Comparison of ENCODE assay signal across 18 mouse cellular contexts in the genomic region with DNA sequence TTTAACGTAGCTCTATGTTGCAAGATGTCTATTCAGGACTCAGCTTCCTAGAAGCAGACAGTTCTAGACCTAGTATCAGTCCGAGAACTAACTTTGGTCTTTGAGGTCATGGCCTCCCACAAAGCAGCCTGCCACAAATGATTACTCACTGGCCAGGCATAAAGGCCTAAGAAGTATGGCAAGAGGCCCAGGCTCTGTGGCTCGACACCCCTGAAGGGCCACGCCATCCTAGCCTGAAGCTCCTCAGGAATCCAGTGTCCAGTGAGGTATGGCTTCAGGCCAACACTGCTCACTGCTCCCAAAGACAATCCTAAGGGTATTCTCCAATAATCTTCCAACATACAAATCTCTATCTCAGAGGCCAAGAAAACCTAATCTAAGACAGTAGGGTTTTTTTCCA. TPM values are rescaled to one million over a fixed set of nuclear protein-coding genes. Genes with fewer than 3 reads are reported as not detected.
DNase-seq lines count a peak whose midpoint lies in the region; ATAC-seq and TF ChIP-seq lines count a peak whose summit lies in the region.
"Had no signal": no experiment of that assay in that cellular context is flagged by ENCODE, and none has a peak within 500 bp of the region (broad histone marks: within the 10 kb centered on the region; RNA-seq: fewer than 3 reads in every experiment).

No protein-coding gene starts in this region.

- no peak overlapping the region for H3K9ac ChIP-seq in heart, embryonic 12.5 days
- H3K9ac ChIP-seq in liver, postnatal 0 days (replicated peaks), result no peak overlapping the region
- H3K9ac ChIP-seq: embryonic facial prominence, embryonic 13.5 days; forebrain, embryonic 12.5 days; heart, embryonic 15.5 days; midbrain, embryonic 15.5 days; stomach, embryonic 15.5 days had no signal

- peaks cover 6% of the 10 kb centered on the region for H3K79me2 ChIP-seq in C2C12 (ENCODE audit: control insufficient read depth, insufficient read depth)

- no peak overlapping the region for H3ac ChIP-seq in C2C12 (ENCODE audit: control insufficient read depth, insufficient read length, low read depth)

- H3K36me3 ChIP-seq in heart, embryonic 12.5 days, result peaks cover 49% of the 10 kb centered on the region
- peaks cover 79% of the 10 kb centered on the region for H3K36me3 ChIP-seq in C2C12 (ENCODE audit: control insufficient read depth, insufficient read depth)
- peaks cover 59% of the 10 kb centered on the region for H3K36me3 ChIP-seq in liver, postnatal 0 days (replicated peaks; ENCODE audit: insufficient read depth, low read length)

- peak; percentile 6 for DNase-seq in heart, adult 8-10 months (ENCODE audit: low spot score)
- DNase-seq in adrenal gland, adult 2 months, result peak; percentile 77
- DNase-seq in gastrocnemius, adult 8-10 months (ENCODE audit: low spot score in 2 of 2), result peak; percentile 5 to 18
- DNase-seq in liver, postnatal 0 days, result no peak
- no peak for DNase-seq in layer of hippocampus, adult 9-11 months
- DNase-seq: kidney, postnatal 10 days; liver; lung, adult 2 months had no signal

- WGBS in heart, embryonic 12.5 days, result 89% methylated on average over 4 of the region's 4 CpGs
- 87% methylated on average over 4 of the region's 4 CpGs for WGBS in liver, postnatal 0 days (ENCODE audit: insufficient replicate concordance)

- TF ChIP-seq CTCF in C2C12 (IDR thresholded peaks at IDR 0.05; ENCODE audit: control insufficient read depth, insufficient read depth, insufficient read length), result no peak
- TF ChIP-seq CTCF in liver, postnatal 0 days (IDR thresholded peaks at IDR 0.05; ENCODE audit: low read depth), result no peak

- H3K79me3 ChIP-seq in C2C12 (ENCODE audit: low read depth), result no peaks in the 10 kb centered on the region

- no peaks in the 10 kb centered on the region for H3K9me3 ChIP-seq in heart, embryonic 12.5 days (replicated peaks)
- no peaks in the 10 kb centered on the region for H3K9me3 ChIP-seq in liver, postnatal 0 days (ENCODE audit: low read length)
- H3K9me3 ChIP-seq: embryonic facial prominence, embryonic 13.5 days; forebrain, embryonic 12.5 days; heart, embryonic 15.5 days; midbrain, embryonic 15.5 days; stomach, embryonic 15.5 days had no signal

- no peak overlapping the region for H3K27ac ChIP-seq in heart, embryonic 12.5 days (ENCODE audit: poor library complexity, severe bottlenecking)
- H3K27ac ChIP-seq in liver, postnatal 0 days (ENCODE audit: low read depth), result no peak overlapping the region
- H3K27ac ChIP-seq: embryonic facial prominence, embryonic 13.5 days; forebrain, embryonic 12.5 days; heart, embryonic 15.5 days; midbrain, embryonic 15.5 days; stomach, embryonic 15.5 days had no signal

- ATAC-seq in heart, embryonic 12.5 days (ENCODE audit: insufficient number of reproducible peaks, low FRiP score), result no peak
- ATAC-seq in erythroid progenitor cell, adult 5-6 weeks (replicated peaks; ENCODE audit: low FRiP score, poor library complexity, severe bottlenecking), result no peak
- no peak for ATAC-seq in liver, postnatal 0 days
- ATAC-seq: intestine, embryonic 16.5 days; midbrain, embryonic 15.5 days had no signal

- H3K4me3 ChIP-seq in heart, embryonic 12.5 days, result no peak overlapping the region
- H3K4me3 ChIP-seq in C2C12 (ENCODE audit: insufficient read depth, poor library complexity, severe bottlenecking), result no peak overlapping the region
- no peak overlapping the region for H3K4me3 ChIP-seq in liver, postnatal 0 days (ENCODE audit: low read depth, low read length)
- H3K4me3 ChIP-seq: embryonic facial prominence, embryonic 13.5 days; forebrain, embryonic 12.5 days; heart, embryonic 15.5 days; midbrain, embryonic 15.5 days; stomach, embryonic 15.5 days had no signal

- H3K4me2 ChIP-seq in heart, embryonic 12.5 days, result no peak overlapping the region
- no peak overlapping the region for H3K4me2 ChIP-seq in liver, postnatal 0 days (ENCODE audit: low read depth, low read length)
- H3K4me2 ChIP-seq: embryonic facial prominence, embryonic 13.5 days; forebrain, embryonic 12.5 days; heart, embryonic 15.5 days; midbrain, embryonic 15.5 days; stomach, embryonic 15.5 days had no signal

- no peaks in the 10 kb centered on the region for H3K27me3 ChIP-seq in heart, embryonic 12.5 days (replicated peaks)
- H3K27me3 ChIP-seq in C2C12 (ENCODE audit: control insufficient read depth, insufficient read depth, insufficient read length), result no peaks in the 10 kb centered on the region
- no peaks in the 10 kb centered on the region for H3K27me3 ChIP-seq in liver, postnatal 0 days (ENCODE audit: insufficient read depth, low read length)
- H3K27me3 ChIP-seq: embryonic facial prominence, embryonic 13.5 days; forebrain, embryonic 12.5 days; heart, embryonic 15.5 days; midbrain, embryonic 15.5 days; stomach, embryonic 15.5 days had no signal

- no peaks in the 10 kb centered on the region for H3K4me1 ChIP-seq in heart, embryonic 12.5 days (replicated peaks)
- no peaks in the 10 kb centered on the region for H3K4me1 ChIP-seq in liver, postnatal 0 days (ENCODE audit: insufficient read depth)
- H3K4me1 ChIP-seq: embryonic facial prominence, embryonic 13.5 days; forebrain, embryonic 12.5 days; heart, embryonic 15.5 days; midbrain, embryonic 15.5 days; stomach, embryonic 15.5 days had no signal

- TF ChIP-seq EP300 in liver, postnatal 0 days (IDR thresholded peaks at IDR 0.05; ENCODE audit: low read depth), result no peak

TF ChIP-seq in C2C12, 6 proteins besides CTCF, POLR2A, EP300 and RAD21:
- TF ChIP-seq FOSL1 (IDR thresholded peaks at IDR 0.05; ENCODE audit: insufficient read depth, low read length, poor library complexity, severe bottlenecking) (no peak), CEBPB (IDR thresholded peaks at IDR 0.05; ENCODE audit: low read depth) (peak; percentile 40)

RNA-seq across cellular contexts. Expression of a gene that starts 38.4 kb away (rescaled TPM):
- under 1 TPM in 3 of 4 experiments, not detected in 1; 0.05 to 0.09 (median 0.09) TPM for total RNA-seq in heart, adult 8-10 months (2022)
- 0.04 TPM in 1 of 2 replicates, not detected in the other for polyA plus RNA-seq in heart, embryonic 12.5 days (2016; fragmentation: Nextera tagmentation; extraction: Ambion mirVana)
- 0.04 TPM for polyA plus RNA-seq in C2C12 (2012; fragmentation: generic; extraction: Trizol)
- total RNA-seq in adrenal gland, adult 2 months (2021), result under 1 TPM; 0.07 to 0.35 TPM
- not detected in 2 replicates for polyA plus RNA-seq in adrenal gland, adult 2 months (2012; rRNA removed)
- total RNA-seq in gastrocnemius, adult 8-10 months (2022), result not detected
- total RNA-seq in erythroid progenitor cell, adult 5-6 weeks (2015; ENCODE audit: low replicate concordance), result 0.72 TPM in 1 of 2 replicates, not detected in the other
- not detected in 2 replicates for total RNA-seq in erythroid progenitor cell, adult 5-6 weeks (2017; ENCODE audit: low replicate concordance)
- not detected in 2 replicates for polyA plus RNA-seq in liver, postnatal 0 days (2015; fragmentation: Nextera tagmentation; extraction: Ambion mirVana)
- polyA plus RNA-seq: forebrain, embryonic 12.5 days; intestine, embryonic 16.5 days; lung, adult 2 months; small intestine, adult 2 months; stomach, embryonic 15.5 days had no signal

Comparison
In these comparisons a context has a peak if more than half of its experiments do, and no peak if none do; other contexts are left out.
1. DNase-seq: peak in heart, adult 8-10 months (single experiment), adrenal gland, adult 2 months (single experiment) and gastrocnemius, adult 8-10 months (2 of 2); none in liver, postnatal 0 days (single experiment) and layer of hippocampus, adult 9-11 months (single experiment).